Mouse (Mus musculus) ES-E14 (cell line): ENCODE data around the gene Lag3. TPM values are rescaled to one million over a fixed set of nuclear protein-coding genes. Genes with fewer than 3 reads are reported as not detected.

Experiments
- DNase-seq: peaks from one replicate; pipeline ENCODE4 v3.0.0-alpha.2; 2013; ENCODE audit warnings: low read depth, low spot score
- H3K27ac ChIP-seq: 2 replicates; pipeline ENCODE4 v1.5.1; 2012; ENCODE audit warnings: low read depth, mild to moderate bottlenecking, low read length, moderate library complexity, mixed read lengths; ENCODE audit not compliant: poor library complexity, insufficient read depth, severe bottlenecking
- H3K36me3 ChIP-seq: 2 replicates; pipeline ENCODE4 v1.6.1; 2012; ENCODE audit warnings: mild to moderate bottlenecking, low read length, moderate library complexity, mixed read lengths; ENCODE audit not compliant: control insufficient read depth, poor library complexity, insufficient read depth, severe bottlenecking
- H3K4me1 ChIP-seq, 2 experiments: fragments of 150-350 bp in 1 of 2; sonication (generic) in 1 of 2; 2 replicates each; pipeline ENCODE4 v1.6.1; 2012; ENCODE audit warnings: low read length in 2 of 2, mild to moderate bottlenecking in 1 of 2, mixed read lengths in 1 of 2; ENCODE audit not compliant: control insufficient read depth in 2 of 2, insufficient read depth in 2 of 2, poor library complexity in 1 of 2
- H3K4me3 ChIP-seq, 2 experiments: fragments of 150-350 bp in 1 of 2; sonication (generic) in 1 of 2; 2 replicates each; pipeline ENCODE4 v1.5.1; 2012; ENCODE audit warnings: low read length in 2 of 2, low read depth in 1 of 2, mild to moderate bottlenecking in 1 of 2, mixed read lengths in 1 of 2; ENCODE audit not compliant: insufficient read depth in 1 of 2, poor library complexity in 1 of 2, severe bottlenecking in 1 of 2
- H3K9ac ChIP-seq: 2 replicates; pipeline ENCODE4 v1.6.1; 2012; ENCODE audit warnings: low read depth, mild to moderate bottlenecking, low read length, mixed read lengths; ENCODE audit not compliant: poor library complexity, insufficient read depth, severe bottlenecking
- H3K9me3 ChIP-seq: fragments of 150-350 bp; sonication (generic); 2 replicates; pipeline ENCODE4 v1.6.1; 2012; ENCODE audit warnings: low read depth, mild to moderate bottlenecking, low read length; ENCODE audit not compliant: control insufficient read depth, insufficient read depth
- CHD2 ChIP-seq: IDR thresholded peaks from 2 replicates; pipeline ENCODE4 v1.6.1; 2014; ENCODE audit warnings: mild to moderate bottlenecking, low read depth, low read length, inconsistent platforms
- HCFC1 ChIP-seq: IDR thresholded peaks from 2 replicates; pipeline ENCODE4 v1.6.1; 2012; ENCODE audit warnings: low read length, inconsistent platforms, borderline replicate concordance; ENCODE audit not compliant: insufficient read depth
- MAFK ChIP-seq: IDR thresholded peaks from 2 replicates; pipeline ENCODE4 v1.6.1; 2014; ENCODE audit warnings: mild to moderate bottlenecking, low read depth, low read length, inconsistent platforms; ENCODE audit not compliant: insufficient read depth
- ZC3H11A ChIP-seq: IDR thresholded peaks from 2 replicates; pipeline ENCODE4 v1.6.1; 2012; ENCODE audit warnings: low read depth, mild to moderate bottlenecking, inconsistent platforms, low read length, borderline replicate concordance
- ZNF384 ChIP-seq: IDR thresholded peaks from 2 replicates; pipeline ENCODE4 v1.6.1; 2012; ENCODE audit warnings: low read depth, low read length, inconsistent platforms
- in situ Hi-C, 2 experiments: fragments of 600-800 bp; cut with MboI; formaldehyde crosslinking; loops; one replicate each; pipeline ENCODE4 v1.15.1; 2025; ENCODE audit warnings: low sequenced_read_pairs in 2 of 2, inconsistent platforms in 1 of 2; ENCODE audit not compliant: unreplicated experiment in 2 of 2
- total RNA-seq: library from RNA; depleted of rRNA; stranded (reverse); fragments of 300-350 nt; gene quantifications from 2 replicates; pipeline ENCODE4 v1.2.3, GENCODE M21; 2012; rRNA removed

The Lag3 gene
- 1.0 and 1.2 TPM in 2 replicates for total RNA-seq

GRCm38 (mm10) chr6:124911533-124912218, at the start of gene Lag3:
Gene Lag3 (minus strand): TSS chr6:124911705.
- Histone ChIP-seq H3K27ac (no peak within 1 kb of the TSS), H3K9ac (no peak within 1 kb of the TSS), H3K4me1 (peaks cover 0 to 35% of the 10 kb centered on the region in 2 experiments; a peak in 2 of 4 replicates), H3K4me3 (peak within 1 kb of the TSS in 1 of 2 experiments; percentile 25; a peak in 1 of 4 replicates), H3K36me3 (peaks cover 9% of the 10 kb centered on the region; the same call in 1 of the 2 replicates), H3K9me3 (no peaks in the 10 kb centered on the region)
- in situ Hi-C loops: no loop called here
- TF ChIP-seq CHD2: no peak
- no peak for DNase-seq

- H3K9ac ChIP-seq: no peak overlapping the region
- no peak for TF ChIP-seq ZC3H11A
- TF ChIP-seq HCFC1: no peak
- TF ChIP-seq CHD2: no peak
- TF ChIP-seq ZNF384: no peak
- no peak for TF ChIP-seq MAFK
- in situ Hi-C loops: no loop called here
- no peak for DNase-seq
- H3K4me3 ChIP-seq: no peak overlapping the region
- no peak overlapping the region for H3K27ac ChIP-seq
- peaks cover 44% of the 10 kb centered on the region for H3K36me3 ChIP-seq
- H3K4me1 ChIP-seq: peaks cover 0 to 10% of the 10 kb centered on the region in 2 experiments; a peak in 1 of 4 replicates
- H3K9me3 ChIP-seq: no peaks in the 10 kb centered on the region
These were observed 49.5 kb upstream of the Lag3 start for GRCm38 (mm10) chr6:124961021-124961420.

- Histone ChIP-seq H3K4me1 (peaks cover 0 to 10% of the 10 kb centered on the region in 2 experiments; a peak in 1 of 4 replicates), H3K36me3 (peaks cover 46% of the 10 kb centered on the region), H3K9ac (no peak overlapping the region), H3K27ac (no peak overlapping the region), H3K9me3 (no peaks in the 10 kb centered on the region; the same call in 1 of the 2 replicates), H3K4me3 (no peak overlapping the region)
- no peak for TF ChIP-seq CHD2
- TF ChIP-seq ZC3H11A: no peak
- no peak for TF ChIP-seq HCFC1
- no peak for TF ChIP-seq ZNF384
- TF ChIP-seq MAFK: no peak
- in situ Hi-C loops: no loop called here
- no peak for DNase-seq
These were observed 48.5 kb upstream of the Lag3 start for GRCm38 (mm10) chr6:124959960-124960359.

GRCm38 (mm10) chr6:124958127-124958526, 46.6 kb upstream of the Lag3 start:
- H3K4me3 ChIP-seq: no peak overlapping the region
- TF ChIP-seq ZNF384 (no peak), HCFC1 (no peak), CHD2 (no peak), MAFK (no peak), ZC3H11A (no peak)

GRCm38 (mm10) chr6:124955212-124955611, 43.7 kb upstream of the Lag3 start:
- TF ChIP-seq ZC3H11A: no peak
- TF ChIP-seq CHD2: no peak
- TF ChIP-seq MAFK: no peak
- no peak for TF ChIP-seq HCFC1
- TF ChIP-seq ZNF384: no peak
- 0 out of 2 replicates have a peak overlapping the region, but pooled peaks have one; percentile 10 for H3K9ac ChIP-seq
- peaks cover 0 to 6% of the 10 kb centered on the region in 2 experiments; a peak in 1 of 4 replicates for H3K4me1 ChIP-seq
- H3K36me3 ChIP-seq: peaks cover 40% of the 10 kb centered on the region
- no peak for DNase-seq
- H3K9me3 ChIP-seq: peaks cover 9% of the 10 kb centered on the region
- H3K27ac ChIP-seq: peak overlapping the region; percentile 99
- no peak overlapping the region for H3K4me3 ChIP-seq
- in situ Hi-C loops: no loop called here

More at GRCm38 (mm10) chr6:124958127-124958526, 46.6 kb upstream of the Lag3 start:
- Histone ChIP-seq H3K4me1 (peaks cover 0 to 10% of the 10 kb centered on the region in 2 experiments; a peak in 1 of 4 replicates), H3K27ac (no peak overlapping the region), H3K9ac (no peak overlapping the region), H3K9me3 (peaks cover 4% of the 10 kb centered on the region), H3K36me3 (peaks cover 52% of the 10 kb centered on the region)
- DNase-seq: no peak
- in situ Hi-C loops: no loop called here
